Comparison of ENCODE assay signal across 9 mouse cellular contexts in the genomic region with DNA sequence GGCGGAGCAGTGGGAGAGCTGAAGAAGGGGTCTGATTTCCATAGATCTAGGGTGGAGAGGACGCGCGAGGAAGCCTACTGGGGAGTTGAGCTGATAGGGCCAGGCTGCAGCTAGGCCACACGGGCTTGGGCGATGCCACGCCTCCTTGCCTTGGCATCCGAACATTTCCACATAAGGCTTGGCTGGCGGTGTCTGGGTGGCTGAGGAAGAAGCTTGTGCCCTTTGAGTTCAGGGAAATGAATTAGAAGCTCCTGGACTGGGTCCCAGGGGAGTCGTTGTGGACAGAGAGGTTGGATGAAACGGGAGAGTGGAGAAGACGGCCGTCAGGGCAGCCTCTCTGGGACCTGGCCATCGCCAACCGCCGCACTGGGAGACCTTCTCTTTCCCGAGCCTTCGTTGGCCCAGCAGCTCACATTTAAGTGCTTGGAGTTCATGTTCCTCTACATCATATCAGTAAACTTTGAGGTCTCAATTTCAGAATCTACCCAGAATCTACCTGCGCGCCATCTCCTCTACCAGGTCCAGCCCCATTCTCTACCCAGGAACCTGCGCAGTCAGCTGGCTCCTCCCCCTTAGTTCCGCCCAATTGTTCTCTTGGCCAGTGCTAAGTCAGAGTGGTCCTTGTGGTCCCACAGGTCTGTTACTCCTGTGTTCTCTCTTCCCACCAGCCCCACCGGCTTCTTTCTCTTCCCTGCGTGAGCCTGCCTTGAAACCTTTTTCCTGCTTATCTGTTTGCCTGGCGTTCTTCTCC. TPM values are rescaled to one million over a fixed set of nuclear protein-coding genes. Genes with fewer than 3 reads are reported as not detected.
DNase-seq lines count a peak whose midpoint lies in the region; ATAC-seq lines count a peak whose summit lies in the region.
"Had no signal": no experiment of that assay in that cellular context is flagged by ENCODE, and none has a peak within 500 bp of the region (broad histone marks: within the 10 kb centered on the region; RNA-seq: fewer than 3 reads in every experiment).

No protein-coding gene starts in this region.

- peak; percentile 54 for DNase-seq in ovary, postnatal 36 days (ENCODE audit: low spot score)
- DNase-seq in ovary, postnatal 10 days (ENCODE audit: low spot score) = no peak
- peak; percentile 55 to 66 for DNase-seq in cerebellum, postnatal 25 days
- peak; percentile 53 for DNase-seq in gastrocnemius, postnatal 25 days
- peak; percentile 63 for DNase-seq in intestine, embryonic 14.5 days (ENCODE audit: low spot score)
- DNase-seq in liver = peak; percentile 33
- peak; percentile 25 to 57 for DNase-seq in thymus, adult 18-20 months

- 0 out of 2 replicates have a peak overlapping the region, but pooled peaks have one; percentile 0 for H3K9ac ChIP-seq in intestine, embryonic 14.5 days (ENCODE audit: low read length)
- peak overlapping the region; percentile 2; the same call in 1 of the 2 replicates for H3K9ac ChIP-seq in midbrain, embryonic 15.5 days

- no peak overlapping the region for H3K27ac ChIP-seq in intestine, embryonic 14.5 days (ENCODE audit: low read depth)
- H3K27ac ChIP-seq in midbrain, embryonic 15.5 days = no peak overlapping the region

- peak overlapping the region; percentile 51 for H3K4me2 ChIP-seq in intestine, embryonic 14.5 days (ENCODE audit: low read length)
- peak overlapping the region; percentile 49 for H3K4me2 ChIP-seq in midbrain, embryonic 15.5 days

- peak overlapping the region; percentile 32 for H3K4me3 ChIP-seq in intestine, embryonic 14.5 days (ENCODE audit: low read depth, low read length)
- peak overlapping the region; percentile 36 for H3K4me3 ChIP-seq in midbrain, embryonic 15.5 days

- H3K36me3 ChIP-seq in intestine, embryonic 14.5 days (ENCODE audit: control insufficient read depth, insufficient read depth, low read length) = no peaks in the 10 kb centered on the region
- H3K36me3 ChIP-seq in midbrain, embryonic 15.5 days (replicated peaks) = no peaks in the 10 kb centered on the region

- peak; percentile 65; the same call in 1 of the 2 replicates for ATAC-seq in intestine, embryonic 14.5 days (replicated peaks; ENCODE audit: low FRiP score, low TSS enrichment, low read depth)
- peak; percentile 93 for ATAC-seq in midbrain, embryonic 15.5 days (replicated peaks)
- ATAC-seq: Patski had no signal

- H3K27me3 ChIP-seq in intestine, embryonic 14.5 days (replicated peaks; ENCODE audit: control insufficient read depth, insufficient read depth, low read length) = no peaks in the 10 kb centered on the region
- H3K27me3 ChIP-seq in midbrain, embryonic 15.5 days (replicated peaks) = no peaks in the 10 kb centered on the region
- H3K27me3 ChIP-seq: Patski had no signal

- H3K4me1 ChIP-seq in intestine, embryonic 14.5 days (replicated peaks; ENCODE audit: control insufficient read depth, insufficient read depth, low read length) = peaks cover 11% of the 10 kb centered on the region
- peaks cover 6% of the 10 kb centered on the region; the same call in 1 of the 2 replicates for H3K4me1 ChIP-seq in midbrain, embryonic 15.5 days

- no peaks in the 10 kb centered on the region for H3K9me3 ChIP-seq in intestine, embryonic 14.5 days (ENCODE audit: control insufficient read depth, low read length)
- H3K9me3 ChIP-seq in midbrain, embryonic 15.5 days = no peaks in the 10 kb centered on the region

- 27% methylated on average over 25 of the region's 25 CpGs for whole genome bisulfite sequencing in intestine, embryonic 14.5 days
- WGBS in midbrain, embryonic 15.5 days = 3% methylated on average over 25 of the region's 25 CpGs

RNA-seq across cellular contexts. Expression of a gene that starts 31.8 kb away (rescaled TPM):
- 10 to 100 TPM; 21.7 to 26.2 TPM for total RNA-seq in gastrocnemius, postnatal 25 days (2021)
- 40.2 and 41.4 TPM in 2 replicates for polyA plus RNA-seq in intestine, embryonic 14.5 days (2014; fragmentation: Nextera tagmentation; extraction: Ambion mirVana)
- polyA plus RNA-seq in midbrain, embryonic 15.5 days (2015; fragmentation: Nextera tagmentation; extraction: Ambion mirVana) = 10.4 and 12.3 TPM in 2 replicates

RNA-seq across cellular contexts. Expression of a gene that starts 57.9 kb away (rescaled TPM):
- 10 to 100 TPM; 11.2 to 13.2 TPM for total RNA-seq in gastrocnemius, postnatal 25 days (2021)
- 220 and 222 TPM in 2 replicates for polyA plus RNA-seq in intestine, embryonic 14.5 days (2014; fragmentation: Nextera tagmentation; extraction: Ambion mirVana)
- 107 and 113 TPM in 2 replicates for polyA plus RNA-seq in midbrain, embryonic 15.5 days (2015; fragmentation: Nextera tagmentation; extraction: Ambion mirVana)
